Mouse (Mus musculus): Measurements from ENCODE around the gene Gm20521.

DNA sequence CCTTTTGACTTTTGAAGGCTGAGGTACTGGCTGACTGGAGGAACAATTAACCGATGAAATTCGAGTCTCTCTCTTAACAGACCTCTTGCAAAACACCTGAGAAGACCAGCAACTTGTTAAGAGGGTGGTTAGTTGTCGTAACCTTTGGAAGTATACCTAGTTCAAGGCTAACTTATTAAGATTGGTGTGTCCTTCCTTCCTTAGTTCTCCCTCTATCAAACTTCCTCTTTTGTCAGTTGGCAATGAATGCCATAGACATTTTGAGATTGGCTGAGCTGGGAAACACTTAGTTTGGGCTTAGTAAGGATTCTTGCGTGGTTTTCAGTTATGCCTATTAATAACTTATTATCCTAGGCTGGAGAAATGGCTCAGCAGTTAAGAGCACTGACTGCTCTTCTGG is 15.2 kb upstream of the Gm20521 start:
- TF ChIP-seq CTCF (IDR thresholded peaks at IDR 0.05), result no peak
- TF ChIP-seq EP300 (IDR thresholded peaks at IDR 0.05), result no peak

Measured in lung, postnatal 0 days (tissue).